Mouse (Mus musculus): ENCODE data around the gene Utp4. TPM values are rescaled to one million over a fixed set of nuclear protein-coding genes. Genes with fewer than 3 reads are reported as not detected.

Gene Utp4
- polyA plus RNA-seq, 1 experiment from 2014 or later = 42.2 TPM

DNA sequence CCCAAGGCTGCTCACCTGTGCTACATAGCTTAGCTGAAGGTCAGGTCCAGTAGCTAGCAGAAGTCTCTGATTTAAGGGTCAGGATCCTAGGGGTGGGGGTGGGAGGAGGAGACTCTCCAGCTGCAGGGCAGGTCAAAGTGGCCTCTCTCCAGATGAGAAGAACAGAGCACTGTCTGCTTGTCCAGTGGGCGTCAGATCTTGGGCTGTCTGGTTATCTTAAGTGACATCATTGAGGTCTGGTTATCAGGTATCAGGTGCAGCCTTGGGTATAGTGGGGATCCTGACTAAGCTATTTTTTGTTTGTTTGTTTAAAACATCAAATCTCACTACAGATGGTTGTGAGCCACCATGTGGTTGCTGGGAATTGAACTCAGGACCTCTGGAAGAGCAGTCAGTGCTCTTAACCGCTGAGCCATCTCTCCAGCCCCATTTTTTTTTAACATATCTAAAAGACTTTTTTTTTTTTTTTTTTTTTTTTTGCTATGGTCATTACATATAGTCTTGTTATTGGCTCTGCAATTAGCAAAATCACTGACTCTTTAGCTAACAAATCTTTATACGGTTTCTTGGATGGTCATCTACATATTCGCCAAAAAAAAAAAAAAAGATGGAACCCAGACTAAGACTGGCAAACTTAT, 40.2 kb downstream of the Utp4 start:
- H3K4me3 ChIP-seq = no peak overlapping the region
- no peak overlapping the region for H3K9ac ChIP-seq
- H3K4me1 ChIP-seq (replicated peaks) = peaks cover 29% of the 10 kb centered on the region
- no peaks in the 10 kb centered on the region for H3K9me3 ChIP-seq
- WGBS = 83% methylated on average over 4 of the region's 4 CpGs
- no peak overlapping the region for H3K27ac ChIP-seq (replicated peaks)
- no peak for ATAC-seq (ENCODE audit: low read depth)
- peaks cover 51% of the 10 kb centered on the region for H3K27me3 ChIP-seq
- no peaks in the 10 kb centered on the region for H3K36me3 ChIP-seq
- H3K4me2 ChIP-seq = no peak overlapping the region

DNA sequence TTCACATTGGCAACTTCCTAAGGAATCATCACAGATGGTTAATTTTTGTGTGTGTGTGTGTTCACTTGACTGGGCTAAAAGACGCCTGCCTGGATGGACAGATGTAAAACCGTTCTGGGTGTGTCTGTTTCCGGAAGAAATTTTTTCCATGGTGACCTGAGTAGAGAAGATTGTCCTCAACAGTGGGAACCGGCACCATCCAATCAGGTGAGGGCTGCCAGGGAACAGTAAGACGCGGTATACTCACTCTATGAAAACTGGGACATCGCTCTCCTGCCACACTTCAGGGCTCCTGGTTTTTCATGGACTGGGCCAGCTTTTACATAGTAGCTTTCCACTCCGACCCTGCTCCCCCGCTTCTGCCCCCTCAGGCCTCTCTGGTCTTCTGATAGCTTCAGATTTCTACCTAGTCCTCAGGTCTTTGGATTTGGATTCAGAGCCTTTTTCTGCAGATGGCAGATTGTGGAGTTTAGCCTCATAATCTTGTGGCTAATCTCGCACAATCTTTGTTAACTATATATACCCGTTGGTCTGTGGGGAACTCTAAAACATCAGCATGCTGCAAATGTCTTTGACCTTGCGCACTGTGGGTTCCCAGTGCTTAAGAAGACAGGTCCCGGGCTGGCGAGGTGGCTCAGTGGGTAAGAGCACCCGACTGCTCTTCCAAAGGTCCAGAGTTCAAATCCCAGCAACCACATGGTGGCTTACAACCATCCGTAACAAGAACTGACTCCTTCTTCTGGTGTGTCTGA, 41.0 kb downstream of the Utp4 start:
- Histone ChIP-seq H3K27me3 (peaks cover 59% of the 10 kb centered on the region), H3K4me2 (no peak overlapping the region), H3K4me1 (replicated peaks) (peaks cover 29% of the 10 kb centered on the region), H3K4me3 (no peak overlapping the region), H3K9ac (no peak overlapping the region), H3K9me3 (no peaks in the 10 kb centered on the region), H3K36me3 (no peaks in the 10 kb centered on the region), H3K27ac (replicated peaks) (no peak overlapping the region)
- WGBS = 72% methylated on average over 16 of the region's 16 CpGs
- no peak for ATAC-seq (ENCODE audit: low read depth)

DNA sequence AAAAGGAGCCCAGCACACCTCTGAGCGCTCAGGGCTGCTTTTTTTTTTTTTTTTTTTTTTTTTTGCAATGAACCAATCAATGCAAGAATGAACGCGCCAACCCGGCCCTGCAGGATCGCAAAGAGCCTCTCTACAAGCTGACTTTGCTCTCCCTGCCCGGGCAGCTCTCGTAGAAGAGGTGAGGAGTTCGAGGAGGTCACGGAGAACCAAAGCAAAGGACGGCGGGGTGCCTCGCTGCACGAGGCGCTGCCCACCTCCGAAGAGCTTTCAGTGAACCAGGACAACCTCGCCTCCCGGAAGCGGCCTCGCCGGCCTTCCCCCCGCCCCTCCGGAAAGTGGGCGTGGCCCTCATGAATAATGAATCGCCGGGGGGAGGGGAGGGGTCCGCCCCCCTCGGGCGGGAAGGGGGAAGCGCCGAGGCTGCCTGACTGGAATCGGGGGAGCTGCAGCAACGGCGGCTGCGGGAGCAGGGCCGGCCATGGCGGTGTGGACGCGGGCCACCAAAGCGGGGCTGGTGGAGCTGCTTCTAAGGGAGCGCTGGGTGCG, 42.0 kb downstream of the Utp4 start, which contains the start of gene Sntb2:
Gene Sntb2, plus strand, starts transcription at position 427 of the 546 bp plus-strand sequence.
- Histone ChIP-seq H3K36me3 (no peaks in the 10 kb centered on the region), H3K9me3 (no peaks in the 10 kb centered on the region), H3K9ac (peak within 1 kb of the TSS; percentile 87), H3K27ac (replicated peaks) (peak within 1 kb of the TSS; percentile 93), H3K27me3 (peaks cover 59% of the 10 kb centered on the region), H3K4me3 (peak within 1 kb of the TSS; percentile 75), H3K4me2 (peak within 1 kb of the TSS; percentile 67), H3K4me1 (replicated peaks) (peaks cover 29% of the 10 kb centered on the region)
- WGBS = under 1% methylated on average over 41 of the region's 41 CpGs
- ATAC-seq (ENCODE audit: low read depth) = peak; percentile 89

DNA sequence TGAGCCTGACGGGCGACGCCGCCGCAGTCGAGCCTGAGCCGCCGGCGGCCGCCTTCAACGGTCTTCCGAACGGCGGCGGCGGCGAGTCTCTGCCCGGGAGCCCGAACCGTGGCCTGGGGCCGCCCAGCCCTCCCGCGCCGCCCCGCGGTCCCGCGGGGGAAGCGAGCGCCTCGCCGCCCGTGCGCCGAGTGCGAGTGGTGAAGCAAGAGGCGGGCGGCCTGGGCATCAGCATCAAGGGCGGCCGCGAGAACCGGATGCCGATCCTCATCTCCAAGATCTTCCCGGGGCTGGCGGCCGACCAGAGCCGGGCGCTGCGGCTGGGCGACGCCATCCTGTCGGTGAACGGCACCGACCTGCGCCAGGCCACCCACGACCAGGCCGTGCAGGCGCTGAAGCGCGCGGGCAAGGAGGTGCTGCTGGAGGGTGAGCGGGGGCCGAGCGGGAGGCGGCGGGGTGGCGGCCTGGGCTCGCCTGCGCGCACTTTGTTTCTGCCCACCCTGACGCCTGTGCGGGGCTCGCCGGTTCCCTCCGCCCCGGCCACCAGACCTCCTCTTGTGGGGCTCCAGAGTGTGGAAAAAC, 42.6 kb downstream of the Utp4 start:
- peaks cover 61% of the 10 kb centered on the region for H3K27me3 ChIP-seq

DNA sequence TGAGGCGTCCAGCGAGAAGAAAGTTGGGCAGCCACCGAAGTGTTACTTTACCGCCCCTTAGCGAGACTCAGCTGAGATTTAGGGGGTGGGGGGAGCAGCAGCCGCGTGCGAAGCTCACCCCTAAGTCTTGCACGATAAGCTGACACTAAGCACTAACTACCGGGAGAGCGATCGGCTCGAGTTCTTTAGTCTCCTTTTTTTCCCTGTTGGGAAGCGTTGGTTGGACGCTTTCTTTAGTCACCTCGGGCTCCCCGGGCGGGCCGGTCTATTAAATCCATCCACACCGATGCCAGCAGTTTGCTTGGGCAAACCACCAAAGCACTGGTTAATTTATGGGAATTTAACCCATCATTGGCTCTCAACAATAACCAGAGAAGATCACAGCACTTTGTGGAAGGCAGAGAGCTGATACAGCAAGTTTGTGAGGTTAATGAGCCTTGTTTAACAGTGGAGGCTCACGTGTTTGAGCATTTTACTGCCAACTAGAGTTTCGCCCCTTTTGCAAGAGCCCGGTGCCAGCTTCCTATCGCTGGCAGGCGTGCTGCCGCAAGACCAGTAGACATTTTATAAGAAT, 43.1 kb downstream of the Utp4 start:
- 1% methylated on average over 26 of the region's 26 CpGs for WGBS
- H3K27me3 ChIP-seq = peaks cover 55% of the 10 kb centered on the region
- no peaks in the 10 kb centered on the region for H3K9me3 ChIP-seq
- H3K36me3 ChIP-seq = no peaks in the 10 kb centered on the region
- peak; percentile 54 for ATAC-seq (ENCODE audit: low read depth)
- H3K4me3 ChIP-seq = peak overlapping the region; percentile 75
- H3K4me2 ChIP-seq = peak overlapping the region; percentile 67
- peak overlapping the region; percentile 87 for H3K9ac ChIP-seq
- H3K27ac ChIP-seq (replicated peaks) = peak overlapping the region; percentile 93
- peaks cover 34% of the 10 kb centered on the region for H3K4me1 ChIP-seq (replicated peaks)

More for the DNA sequence above, 42.6 kb downstream of the Utp4 start:
- peak; percentile 78 for ATAC-seq (ENCODE audit: low read depth)
- Histone ChIP-seq H3K4me3 (peak overlapping the region; percentile 75), H3K36me3 (no peaks in the 10 kb centered on the region), H3K27ac (replicated peaks) (peak overlapping the region; percentile 93), H3K9me3 (no peaks in the 10 kb centered on the region), H3K4me2 (peak overlapping the region; percentile 67), H3K4me1 (replicated peaks) (peaks cover 32% of the 10 kb centered on the region), H3K9ac (peak overlapping the region; percentile 87)
- WGBS = 0% methylated on average over 74 of the region's 76 CpGs

DNA sequence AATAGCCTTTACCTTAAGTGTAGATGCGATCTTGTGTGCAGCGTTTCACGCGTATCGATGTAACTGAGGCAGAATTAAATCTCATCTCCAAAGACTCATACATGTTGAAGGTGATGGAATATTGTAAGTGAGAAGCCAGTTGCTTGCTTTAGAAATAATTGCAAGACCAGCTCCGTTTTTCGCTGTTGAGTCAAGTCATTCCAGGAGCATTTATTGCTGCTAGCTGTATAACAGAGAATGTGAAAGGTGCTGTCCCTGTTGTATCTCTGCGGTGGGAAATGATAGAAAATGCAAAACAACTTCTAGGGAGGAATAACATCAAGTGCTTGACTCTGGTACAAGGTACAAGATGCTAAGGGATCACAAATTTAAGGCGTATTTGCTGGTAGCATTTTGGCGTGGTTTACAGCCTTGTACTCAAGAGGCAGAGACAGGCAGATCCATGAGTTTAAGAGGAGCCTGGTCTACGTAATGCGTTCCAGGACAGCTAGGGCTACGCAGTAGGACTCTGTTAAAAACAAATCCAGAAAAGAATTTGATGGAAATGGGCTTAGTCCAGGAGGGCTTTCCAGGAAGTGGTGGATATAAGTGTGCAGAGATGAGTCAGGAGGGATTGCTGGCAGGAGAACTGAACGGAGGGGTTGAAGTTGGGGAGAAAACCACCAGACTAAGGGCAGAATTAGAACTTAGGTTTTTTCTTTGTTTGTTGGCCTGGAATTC, 43.8 kb downstream of the Utp4 start:
- peak overlapping the region; percentile 93; the same call in 1 of the 2 replicates for H3K27ac ChIP-seq (replicated peaks)
- H3K4me2 ChIP-seq = peak overlapping the region; percentile 67
- 32% methylated on average over 14 of the region's 14 CpGs for WGBS
- H3K9ac ChIP-seq = peak overlapping the region; percentile 87
- no peak for ATAC-seq (ENCODE audit: low read depth)
- H3K4me3 ChIP-seq = peak overlapping the region; percentile 75
- peaks cover 48% of the 10 kb centered on the region for H3K27me3 ChIP-seq
- H3K36me3 ChIP-seq = no peaks in the 10 kb centered on the region
- H3K4me1 ChIP-seq (replicated peaks) = peaks cover 29% of the 10 kb centered on the region
- H3K9me3 ChIP-seq = no peaks in the 10 kb centered on the region

DNA sequence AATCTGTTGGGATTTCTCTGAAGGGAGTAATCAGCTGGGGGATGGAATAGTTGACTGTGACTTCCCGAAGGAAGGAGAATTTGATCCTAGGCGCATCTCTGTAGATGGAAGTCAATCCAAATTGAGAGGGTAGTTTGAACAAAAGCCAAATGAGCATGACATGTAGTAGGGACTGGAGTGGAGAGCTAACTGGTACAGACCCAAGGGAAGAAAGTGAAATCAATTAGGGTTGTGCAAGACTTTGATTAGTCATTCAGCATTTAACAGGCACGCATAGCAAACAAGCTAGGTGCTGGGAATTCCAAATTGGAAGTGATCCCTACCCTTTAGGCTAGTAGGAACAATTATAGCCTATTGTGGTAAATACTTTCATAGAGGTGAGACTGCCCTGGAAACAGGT, 48.4 kb downstream of the Utp4 start:
- WGBS = 88% methylated on average over 3 of the region's 3 CpGs

DNA sequence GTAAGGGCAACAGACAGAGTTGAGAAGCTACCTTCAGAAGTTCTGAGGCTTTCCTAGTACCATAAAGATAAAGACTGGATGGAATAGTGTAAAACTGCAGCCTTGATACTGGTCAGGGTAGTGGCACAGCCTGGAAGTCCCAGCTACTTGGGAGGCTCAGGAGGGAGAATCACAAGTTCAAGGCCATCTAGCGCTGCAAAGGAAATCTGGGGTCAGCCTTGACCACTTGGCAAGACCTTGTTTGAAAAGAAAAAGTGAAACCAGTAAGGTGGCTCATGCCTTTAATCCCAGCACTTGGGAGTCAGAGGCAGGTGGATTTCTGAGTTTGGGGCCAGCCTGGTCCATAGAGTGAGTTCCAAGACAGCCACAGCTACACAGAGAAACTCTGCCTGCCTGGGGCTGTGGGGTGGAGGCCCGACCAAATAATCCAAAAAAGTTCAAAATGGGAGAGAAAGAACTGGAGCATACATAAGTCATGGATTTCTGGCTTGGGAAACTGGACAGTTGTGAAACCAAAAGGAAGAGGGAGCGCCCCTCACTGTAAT, 50.5 kb downstream of the Utp4 start:
- whole genome bisulfite sequencing = 88% methylated on average over 3 of the region's 3 CpGs
- 0 out of 2 replicates have a peak, but pooled peaks cover 6% of the 10 kb centered on the region for H3K4me1 ChIP-seq (replicated peaks)
- ATAC-seq (ENCODE audit: low read depth) = no peak
- no peaks in the 10 kb centered on the region for H3K36me3 ChIP-seq
- H3K9me3 ChIP-seq = no peaks in the 10 kb centered on the region
- H3K27ac ChIP-seq (replicated peaks) = no peak overlapping the region
- no peak overlapping the region for H3K4me3 ChIP-seq
- H3K4me2 ChIP-seq = no peak overlapping the region
- H3K9ac ChIP-seq = no peak overlapping the region
- peaks cover 12% of the 10 kb centered on the region for H3K27me3 ChIP-seq

More for the DNA sequence above, 48.4 kb downstream of the Utp4 start:
- ATAC-seq (ENCODE audit: low read depth) = no peak
- Histone ChIP-seq H3K4me3 (no peak overlapping the region), H3K9me3 (no peaks in the 10 kb centered on the region), H3K27me3 (peaks cover 26% of the 10 kb centered on the region), H3K4me1 (replicated peaks) (peaks cover 20% of the 10 kb centered on the region), H3K9ac (no peak overlapping the region), H3K27ac (replicated peaks) (no peak overlapping the region), H3K36me3 (no peaks in the 10 kb centered on the region), H3K4me2 (no peak overlapping the region)

DNA sequence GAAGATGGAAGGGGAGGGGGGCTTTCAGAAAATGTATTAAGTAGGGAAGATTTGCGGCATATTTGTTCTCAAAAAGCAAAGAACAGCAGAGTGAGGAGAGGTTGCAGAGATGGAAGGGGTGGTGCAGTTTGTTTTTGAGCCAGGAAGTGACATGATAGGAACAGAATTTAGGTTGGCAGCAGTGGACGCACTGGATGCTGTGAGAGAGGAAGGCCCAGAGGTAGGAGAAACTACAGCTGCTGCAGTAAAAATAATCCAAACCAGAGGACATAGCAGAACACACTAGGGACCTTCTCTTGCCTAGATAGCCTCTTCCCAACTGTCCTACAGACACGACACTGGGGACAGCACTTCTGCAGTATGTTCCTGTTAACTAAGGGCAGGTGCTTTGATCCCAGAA, 51.3 kb downstream of the Utp4 start:
- H3K4me2 ChIP-seq = no peak overlapping the region
- no peak overlapping the region for H3K9ac ChIP-seq
- no peaks in the 10 kb centered on the region for H3K36me3 ChIP-seq
- ATAC-seq (ENCODE audit: low read depth) = no peak
- no peak overlapping the region for H3K4me3 ChIP-seq
- H3K27ac ChIP-seq (replicated peaks) = no peak overlapping the region
- H3K4me1 ChIP-seq (replicated peaks) = 0 out of 2 replicates have a peak, but pooled peaks cover 6% of the 10 kb centered on the region
- H3K9me3 ChIP-seq = no peaks in the 10 kb centered on the region
- peaks cover 4% of the 10 kb centered on the region for H3K27me3 ChIP-seq
- WGBS = 83% methylated on average over 3 of the region's 3 CpGs

DNA sequence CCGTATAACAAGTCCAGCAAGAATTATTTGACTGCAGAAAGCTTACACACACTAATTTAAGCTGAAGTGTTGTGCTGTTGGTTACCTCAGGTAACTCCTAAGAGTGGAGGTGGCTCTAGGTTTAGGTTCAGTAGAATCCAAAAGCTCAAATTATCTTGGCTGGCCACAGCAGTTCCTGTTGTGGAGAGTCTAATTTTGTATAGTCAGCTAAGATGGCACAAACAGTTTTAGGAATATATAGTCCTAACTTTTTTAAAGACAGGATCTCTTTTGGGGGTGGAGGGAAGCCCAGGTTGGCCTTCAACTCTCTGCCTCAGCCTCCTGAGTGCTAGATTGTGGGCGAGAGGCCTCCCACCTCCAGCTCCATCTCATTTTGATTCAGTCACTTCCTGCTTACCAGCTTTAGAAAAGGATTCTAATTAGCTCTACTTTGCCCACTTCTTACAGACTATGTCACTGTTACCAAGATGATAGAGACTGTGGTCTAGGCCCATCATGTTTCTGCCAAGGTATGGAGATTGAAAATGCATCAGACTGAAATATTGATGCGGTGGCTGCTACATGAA, 55.3 kb downstream of the Utp4 start:
- Histone ChIP-seq H3K27ac (replicated peaks) (no peak overlapping the region), H3K4me3 (no peak overlapping the region), H3K9me3 (no peaks in the 10 kb centered on the region), H3K4me1 (replicated peaks) (no peaks in the 10 kb centered on the region), H3K9ac (no peak overlapping the region), H3K36me3 (no peaks in the 10 kb centered on the region), H3K27me3 (no peaks in the 10 kb centered on the region), H3K4me2 (no peak overlapping the region)
- no peak for ATAC-seq (ENCODE audit: low read depth)
- WGBS = 79% methylated on average over 3 of the region's 3 CpGs

DNA sequence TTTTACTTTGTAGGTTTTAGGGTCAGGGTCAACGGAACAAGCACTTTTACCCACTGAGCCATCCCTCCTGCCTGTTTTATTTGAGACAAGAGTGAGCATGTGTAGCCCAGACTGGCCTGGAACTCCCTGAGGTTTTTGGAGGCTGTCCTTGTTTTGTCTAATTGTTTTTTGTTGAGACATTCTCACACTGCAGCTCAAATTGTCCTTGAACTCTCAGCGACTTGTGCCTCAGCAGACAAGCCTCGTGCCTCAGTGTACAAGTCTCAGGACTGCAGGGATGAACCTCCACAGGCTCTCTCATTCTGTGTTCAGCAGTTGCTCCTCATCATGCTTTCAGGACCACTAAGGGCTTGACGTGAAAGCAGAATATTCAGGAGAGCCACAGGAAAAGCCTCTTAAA, 58.3 kb downstream of the Utp4 start:
- no peak overlapping the region for H3K4me3 ChIP-seq
- no peaks in the 10 kb centered on the region for H3K9me3 ChIP-seq
- no peak for ATAC-seq (ENCODE audit: low read depth)
- H3K4me1 ChIP-seq (replicated peaks) = no peaks in the 10 kb centered on the region
- no peaks in the 10 kb centered on the region for H3K36me3 ChIP-seq
- no peak overlapping the region for H3K27ac ChIP-seq (replicated peaks)
- no peak overlapping the region for H3K4me2 ChIP-seq
- 0 out of 2 replicates have a peak overlapping the region, but pooled peaks have one; percentile 8 for H3K9ac ChIP-seq
- H3K27me3 ChIP-seq = no peaks in the 10 kb centered on the region
- WGBS = 65% methylated on average over 4 of the region's 4 CpGs

Data from neural tube, embryonic 13.5 days (tissue).